Mouse (Mus musculus) WW6 (cell line): ENCODE measurements around the gene Syap1.
A peak's percentile ranks its signal among the peaks of the same experiment; 100 is the strongest.
"Not testable (repeated sequence)": the region's sequence is repeated elsewhere in the genome, so short reads cannot be mapped to it uniquely, and the experiment has no call there.

Experiments used
- DNase-seq: peaks from one replicate; pipeline ENCODE4 v3.0.0-alpha.2; 2013; ENCODE audit warnings: low read depth, low spot score

Syap1 gene

DNA sequence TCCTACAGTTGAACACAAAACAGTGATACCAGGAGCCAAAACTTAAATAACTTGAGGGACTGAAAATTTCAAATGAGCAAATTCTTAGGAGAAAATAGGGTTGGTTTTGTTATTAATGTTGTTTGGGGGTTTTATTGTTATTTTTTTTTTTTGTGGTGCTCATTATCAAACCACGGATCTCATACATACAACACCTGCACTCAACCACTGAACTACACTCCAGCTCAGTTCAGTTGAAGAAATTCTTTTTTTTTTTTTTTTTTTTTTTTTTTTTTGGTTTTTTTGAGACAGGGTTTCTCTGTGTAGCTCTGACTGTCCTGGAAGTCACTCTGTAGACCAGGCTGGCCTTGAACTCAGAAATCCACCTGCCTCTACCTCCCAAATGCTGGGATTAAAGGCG lies 57.9 kb downstream of the Syap1 start:
- DNase-seq: not testable (repeated sequence)

DNA sequence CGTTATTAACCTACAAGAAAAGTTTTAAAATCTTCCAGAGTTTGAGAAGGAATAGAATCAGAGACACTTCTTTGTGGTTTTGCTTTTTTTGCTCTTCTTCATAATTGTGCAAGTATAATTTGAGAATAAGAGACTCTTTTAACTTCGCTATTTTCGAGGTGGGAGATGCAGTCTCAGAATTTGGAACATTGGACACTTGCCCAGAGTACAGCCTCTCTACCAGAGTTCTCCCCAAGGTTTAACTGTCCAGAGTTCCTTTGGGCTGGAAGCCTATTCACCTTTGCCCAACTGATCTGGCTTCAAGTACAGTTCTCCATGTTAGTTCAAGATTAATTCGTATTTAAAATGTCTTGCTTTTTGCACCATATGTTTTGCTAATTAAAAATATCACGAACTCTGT lies 58.5 kb downstream of the Syap1 start:
- DNase-seq: no peak

DNA sequence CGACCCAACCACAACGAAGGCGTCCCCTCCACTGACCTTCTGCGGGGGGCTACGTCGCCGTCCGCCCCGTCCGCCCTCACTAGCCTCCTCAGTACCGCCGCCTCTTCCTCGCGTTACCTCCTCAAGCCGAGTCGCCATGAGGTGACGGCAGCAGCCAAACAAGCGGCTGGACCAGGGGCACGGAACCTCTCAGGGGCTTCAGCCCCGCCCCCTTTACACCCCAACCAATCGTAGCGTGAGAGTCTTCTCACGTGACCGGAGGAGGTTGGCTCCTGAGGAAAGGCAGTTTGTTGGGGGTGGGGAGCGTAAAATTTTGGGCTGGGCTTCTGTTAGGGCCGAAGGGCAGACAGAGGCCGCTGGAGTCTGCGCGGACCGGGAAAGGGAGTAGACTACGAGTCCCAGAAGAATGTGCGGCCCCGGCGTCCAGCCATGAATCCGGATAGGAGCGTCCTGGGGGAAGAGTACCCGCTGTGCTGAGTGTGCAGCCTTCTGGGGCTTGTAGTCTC lies 59.0 kb downstream of the Syap1 start, which contains the start of gene Txlng:
Txlng (minus strand) TSS at position 252 of the 506 bp plus-strand sequence.
- DNase-seq: peak; percentile 86

DNA sequence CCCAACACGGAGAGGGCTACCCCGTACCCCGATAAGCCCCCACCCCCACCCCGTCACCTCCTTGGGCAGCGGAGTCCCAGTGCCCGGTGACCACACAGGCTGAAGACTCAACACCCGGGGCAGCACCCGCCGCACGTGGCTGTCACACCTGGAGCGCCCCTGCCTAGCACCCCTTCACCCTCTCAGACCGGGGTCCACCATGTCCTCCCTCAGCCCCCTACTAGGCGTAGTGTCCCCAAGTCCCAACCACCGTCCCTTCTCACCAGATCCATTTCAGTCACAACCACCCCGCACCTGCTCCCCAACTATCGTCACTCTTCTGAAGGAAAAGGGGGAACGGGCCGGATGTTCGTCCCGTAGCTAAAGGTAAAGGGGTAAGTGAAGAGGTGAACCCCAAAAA lies 59.5 kb downstream of the Syap1 start:
- DNase-seq: no peak

DNA sequence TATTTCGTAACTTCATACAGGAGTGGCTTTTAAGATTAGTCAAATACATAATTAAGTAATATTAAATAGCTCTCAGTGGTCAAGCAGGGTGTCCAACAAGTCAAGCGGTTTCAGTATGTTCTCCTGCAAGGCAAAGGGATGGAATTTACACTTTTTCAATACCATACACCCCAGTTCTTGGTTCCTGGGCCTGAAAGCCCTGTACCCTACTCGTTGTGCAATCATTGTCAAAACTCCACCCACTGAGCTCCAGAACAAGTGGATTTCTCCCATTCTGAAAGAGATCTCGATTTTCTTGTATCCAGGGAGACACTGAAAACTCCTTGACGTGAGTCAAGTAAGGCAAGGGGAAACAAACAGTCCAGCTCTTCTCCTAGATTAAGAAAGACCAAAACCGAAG lies 60.2 kb downstream of the Syap1 start:
- no peak for DNase-seq
